Mouse (Mus musculus): ENCODE data around the gene Ppp3ca. TPM values are rescaled to one million over a fixed set of nuclear protein-coding genes. Genes with fewer than 3 reads are reported as not detected.

Ppp3ca gene
- polyA plus RNA-seq, 1 experiment from 2014 or later = 21.6 TPM

DNA sequence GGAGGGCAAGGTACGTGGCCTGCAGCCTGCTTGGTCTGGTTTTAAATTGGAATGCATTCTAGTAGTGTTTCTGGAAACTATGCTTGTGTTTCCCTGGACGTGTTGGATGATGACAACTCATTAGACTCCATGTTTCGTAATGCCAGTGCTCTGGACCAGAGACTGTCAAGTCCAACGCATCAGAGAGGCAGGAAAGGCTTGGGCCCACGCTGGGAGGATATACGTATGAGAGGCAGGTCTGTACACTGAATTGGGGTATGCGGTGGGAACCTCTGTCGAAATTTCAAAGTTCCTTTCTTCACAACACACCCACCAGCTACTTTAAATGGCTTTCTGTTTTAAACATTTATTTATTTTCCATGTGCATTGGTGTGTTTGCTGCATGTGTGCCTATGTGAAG is 12.3 kb downstream of the Ppp3ca start:
- Histone ChIP-seq H3K4me2 (ENCODE audit: low read depth, low read length) (no peak overlapping the region), H3K27me3 (ENCODE audit: insufficient read depth, low read length) (no peaks in the 10 kb centered on the region), H3K9me3 (ENCODE audit: low read length) (no peaks in the 10 kb centered on the region), H3K36me3 (replicated peaks; ENCODE audit: insufficient read depth, low read length) (no peaks in the 10 kb centered on the region), H3K9ac (replicated peaks) (no peak overlapping the region), H3K4me1 (ENCODE audit: insufficient read depth) (peaks cover 16% of the 10 kb centered on the region), H3K27ac (ENCODE audit: low read depth) (no peak overlapping the region), H3K4me3 (ENCODE audit: low read depth, low read length) (no peak overlapping the region)
- DNase-seq (no peak), ATAC-seq (no peak)
- TF ChIP-seq CTCF (IDR thresholded peaks at IDR 0.05; ENCODE audit: low read depth) = no peak
- no peak for TF ChIP-seq EP300 (IDR thresholded peaks at IDR 0.05; ENCODE audit: low read depth)
- 74% methylated on average over 8 of the region's 8 CpGs for WGBS (ENCODE audit: insufficient replicate concordance)

DNA sequence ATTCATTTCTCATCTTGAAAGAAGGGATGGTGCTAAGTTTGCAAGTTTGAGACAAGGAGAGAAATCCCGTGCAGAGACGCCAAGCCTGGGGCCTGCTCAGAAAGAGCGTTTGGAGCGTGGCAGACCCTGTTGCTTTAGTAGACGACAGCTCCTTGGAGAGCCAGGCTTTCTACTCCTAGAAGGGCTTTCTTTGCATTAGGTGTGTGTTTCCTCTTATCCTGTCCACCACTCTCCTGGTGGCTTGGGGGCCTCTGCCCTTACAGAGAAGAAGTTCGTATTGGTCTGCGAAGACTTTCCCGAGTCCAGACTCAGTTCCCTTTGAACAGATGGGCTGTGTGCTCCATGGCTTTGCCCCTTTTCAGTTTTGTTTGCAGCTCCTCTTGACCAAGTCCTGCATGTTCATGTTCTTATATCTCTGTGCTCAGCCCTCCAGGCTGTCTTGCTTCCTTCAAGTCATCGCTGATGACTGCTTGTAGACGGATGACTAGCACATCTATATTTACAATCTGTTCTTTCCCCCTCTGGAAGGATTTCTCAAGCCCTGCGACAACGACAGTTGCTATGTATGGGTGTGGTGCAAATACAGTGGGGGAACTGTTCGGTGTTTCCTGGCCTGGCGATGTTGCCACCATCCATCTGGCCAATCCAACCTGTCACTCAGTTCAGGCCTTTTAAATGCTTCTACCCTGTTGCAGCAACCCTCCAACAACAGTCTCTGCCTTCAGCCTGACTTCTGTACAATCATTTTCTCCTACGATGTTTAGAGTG is 14.5 kb downstream of the Ppp3ca start:
- 47% methylated on average over 15 of the region's 15 CpGs for WGBS (ENCODE audit: insufficient replicate concordance)
- H3K27me3 ChIP-seq (ENCODE audit: insufficient read depth, low read length) = no peaks in the 10 kb centered on the region
- H3K4me3 ChIP-seq (ENCODE audit: low read depth, low read length) = no peak overlapping the region
- H3K4me1 ChIP-seq (ENCODE audit: insufficient read depth) = peaks cover 18% of the 10 kb centered on the region
- peak; percentile 27 for DNase-seq
- H3K36me3 ChIP-seq (replicated peaks; ENCODE audit: insufficient read depth, low read length) = no peaks in the 10 kb centered on the region
- ATAC-seq = peak; percentile 17; the same call in 1 of the 2 replicates
- no peaks in the 10 kb centered on the region for H3K9me3 ChIP-seq (ENCODE audit: low read length)
- H3K9ac ChIP-seq (replicated peaks) = no peak overlapping the region
- TF ChIP-seq EP300 (IDR thresholded peaks at IDR 0.05; ENCODE audit: low read depth) (no peak), CTCF (IDR thresholded peaks at IDR 0.05; ENCODE audit: low read depth) (no peak)
- peak overlapping the region; percentile 34 for H3K4me2 ChIP-seq (ENCODE audit: low read depth, low read length)
- H3K27ac ChIP-seq (ENCODE audit: low read depth) = no peak overlapping the region; the same call in 1 of the 2 replicates

DNA sequence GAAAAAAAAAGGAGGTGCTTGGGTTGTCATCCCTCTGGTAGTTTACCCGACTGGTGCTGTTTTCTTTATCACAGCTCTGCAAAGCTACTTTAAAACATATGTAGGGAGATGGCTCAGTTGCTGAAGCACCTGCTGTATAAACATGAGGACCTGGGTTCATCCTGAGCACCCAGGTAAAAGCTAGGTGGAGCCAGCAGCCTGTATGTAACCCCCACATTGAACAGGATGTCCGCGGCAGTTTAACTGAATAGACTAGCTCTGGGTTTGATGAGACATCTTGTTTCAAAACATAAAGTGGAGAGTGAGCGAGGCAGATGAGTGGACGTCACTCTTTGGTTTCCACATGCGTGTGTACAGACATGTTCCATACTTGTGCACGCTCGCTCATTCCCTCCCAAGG is 16.5 kb downstream of the Ppp3ca start:
- ATAC-seq (no peak), DNase-seq (no peak)
- H3K9me3 ChIP-seq (ENCODE audit: low read length) = no peaks in the 10 kb centered on the region
- TF ChIP-seq EP300 (IDR thresholded peaks at IDR 0.05; ENCODE audit: low read depth) (no peak), CTCF (IDR thresholded peaks at IDR 0.05; ENCODE audit: low read depth) (no peak)
- H3K36me3 ChIP-seq (replicated peaks; ENCODE audit: insufficient read depth, low read length) = no peaks in the 10 kb centered on the region
- H3K27me3 ChIP-seq (ENCODE audit: insufficient read depth, low read length) = no peaks in the 10 kb centered on the region
- peaks cover 11% of the 10 kb centered on the region for H3K4me1 ChIP-seq (ENCODE audit: insufficient read depth)
- H3K9ac ChIP-seq (replicated peaks) = no peak overlapping the region
- WGBS (ENCODE audit: insufficient replicate concordance) = 76% methylated on average over 8 of the region's 8 CpGs
- no peak overlapping the region for H3K4me2 ChIP-seq (ENCODE audit: low read depth, low read length)
- H3K27ac ChIP-seq (ENCODE audit: low read depth) = no peak overlapping the region
- H3K4me3 ChIP-seq (ENCODE audit: low read depth, low read length) = no peak overlapping the region

DNA sequence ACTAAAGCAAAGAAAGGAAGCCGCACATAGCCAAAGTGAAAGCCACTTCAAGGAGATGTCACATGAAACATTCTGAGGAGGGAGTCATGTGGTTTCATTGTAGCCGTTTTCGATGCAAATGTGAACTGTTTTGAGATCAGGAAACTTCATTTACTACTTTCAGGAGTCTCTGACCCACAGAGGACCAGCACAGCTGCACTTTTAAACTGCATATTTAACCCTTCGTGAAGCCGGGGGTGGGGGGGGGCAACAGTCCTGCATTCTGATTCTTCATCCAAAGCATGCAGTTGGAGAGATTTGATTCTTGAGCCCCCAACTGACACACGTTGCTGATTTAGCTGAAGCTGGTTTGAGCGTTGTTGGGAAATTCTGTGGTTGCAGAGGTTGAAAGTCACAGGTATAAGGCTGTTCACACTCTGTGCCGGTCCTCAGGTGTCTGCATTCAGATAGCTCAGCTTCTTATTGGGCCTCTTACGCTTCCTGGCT is 18.2 kb downstream of the Ppp3ca start:
- H3K36me3 ChIP-seq (replicated peaks; ENCODE audit: insufficient read depth, low read length) = no peaks in the 10 kb centered on the region
- DNase-seq (no peak), ATAC-seq (0 out of 2 replicates have a peak, but pooled peaks have one; percentile 15)
- peaks cover 6% of the 10 kb centered on the region for H3K4me1 ChIP-seq (ENCODE audit: insufficient read depth)
- 54% methylated on average over 9 of the region's 9 CpGs for WGBS (ENCODE audit: insufficient replicate concordance)
- H3K27ac ChIP-seq (ENCODE audit: low read depth) = peak overlapping the region; percentile 19; the same call in 1 of the 2 replicates
- TF ChIP-seq EP300 (IDR thresholded peaks at IDR 0.05; ENCODE audit: low read depth) (no peak), CTCF (IDR thresholded peaks at IDR 0.05; ENCODE audit: low read depth) (no peak)
- no peaks in the 10 kb centered on the region for H3K27me3 ChIP-seq (ENCODE audit: insufficient read depth, low read length)
- H3K9ac ChIP-seq (replicated peaks) = no peak overlapping the region
- H3K9me3 ChIP-seq (ENCODE audit: low read length) = no peaks in the 10 kb centered on the region
- H3K4me2 ChIP-seq (ENCODE audit: low read depth, low read length) = 0 out of 2 replicates have a peak overlapping the region, but pooled peaks have one; percentile 46
- no peak overlapping the region for H3K4me3 ChIP-seq (ENCODE audit: low read depth, low read length)

DNA sequence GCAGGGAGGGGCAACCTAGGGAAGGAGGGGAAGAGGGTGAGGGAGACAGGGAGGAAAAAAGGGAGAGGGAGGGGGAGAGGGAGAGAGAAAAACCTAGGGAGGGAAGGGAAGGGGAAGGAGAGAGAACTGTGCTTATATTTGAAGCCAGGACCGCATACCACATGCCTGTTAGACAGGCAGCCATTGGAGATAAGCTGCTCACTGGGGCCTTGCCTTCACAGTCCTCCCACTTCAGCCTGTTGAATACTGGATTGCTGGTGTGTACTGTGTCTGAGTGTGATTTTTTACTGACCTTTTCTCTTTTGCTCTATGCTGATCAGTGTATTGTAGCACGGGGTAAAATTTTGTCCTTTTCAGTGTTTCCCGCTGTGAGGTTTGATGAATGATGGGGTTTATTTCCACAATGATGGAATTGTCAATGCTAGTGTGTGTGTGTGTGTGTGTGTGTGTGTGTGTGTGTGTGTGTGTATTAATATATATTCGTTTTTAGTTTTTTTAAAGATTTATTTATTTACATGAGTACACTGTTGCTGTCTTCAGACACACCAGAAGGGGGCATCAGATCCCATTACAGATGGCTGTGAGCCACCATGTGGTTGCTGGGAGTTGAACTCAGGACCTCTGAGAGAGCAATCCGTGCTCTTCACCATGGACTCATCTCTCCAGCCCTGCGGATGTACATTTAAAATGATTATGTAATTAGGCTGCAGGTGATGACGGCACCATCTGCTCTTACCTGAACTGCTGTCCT is 20.0 kb downstream of the Ppp3ca start:
- Histone ChIP-seq H3K9me3 (ENCODE audit: low read length) (no peaks in the 10 kb centered on the region), H3K27ac (ENCODE audit: low read depth) (no peak overlapping the region), H3K27me3 (ENCODE audit: insufficient read depth, low read length) (no peaks in the 10 kb centered on the region), H3K4me3 (ENCODE audit: low read depth, low read length) (no peak overlapping the region), H3K36me3 (replicated peaks; ENCODE audit: insufficient read depth, low read length) (no peaks in the 10 kb centered on the region), H3K9ac (replicated peaks) (no peak overlapping the region), H3K4me1 (ENCODE audit: insufficient read depth) (peaks cover 16% of the 10 kb centered on the region), H3K4me2 (ENCODE audit: low read depth, low read length) (no peak overlapping the region)
- ATAC-seq (no peak), DNase-seq (no peak)
- TF ChIP-seq EP300 (IDR thresholded peaks at IDR 0.05; ENCODE audit: low read depth) (no peak), CTCF (IDR thresholded peaks at IDR 0.05; ENCODE audit: low read depth) (no peak)
- 79% methylated on average over 7 of the region's 7 CpGs for WGBS (ENCODE audit: insufficient replicate concordance)

DNA sequence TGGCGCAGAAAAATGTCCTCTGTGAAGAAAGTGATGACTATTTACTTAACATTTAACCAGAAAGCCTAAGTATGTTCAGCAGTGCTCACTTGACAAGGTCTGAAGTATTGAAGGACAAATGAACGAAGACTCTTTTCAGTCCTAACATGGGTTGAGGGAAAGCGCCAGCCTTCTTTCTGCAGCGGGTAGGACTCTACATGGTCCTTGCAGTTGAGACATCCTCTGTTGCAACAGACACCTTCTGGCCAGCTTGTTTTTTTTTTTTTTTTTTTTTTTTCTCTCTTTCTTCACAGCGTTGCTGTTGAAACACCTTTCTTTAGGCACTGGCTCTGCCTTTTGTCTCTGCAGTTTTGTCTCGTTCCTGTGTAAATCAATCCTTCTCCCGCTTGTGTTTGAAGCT is 22.1 kb downstream of the Ppp3ca start:
- ATAC-seq (peak; percentile 36; the same call in 1 of the 2 replicates), DNase-seq (peak; percentile 14)
- H3K9me3 ChIP-seq (ENCODE audit: low read length) = no peaks in the 10 kb centered on the region
- H3K4me3 ChIP-seq (ENCODE audit: low read depth, low read length) = no peak overlapping the region
- WGBS (ENCODE audit: insufficient replicate concordance) = 53% methylated on average over 7 of the region's 7 CpGs
- no peaks in the 10 kb centered on the region for H3K36me3 ChIP-seq (replicated peaks; ENCODE audit: insufficient read depth, low read length)
- H3K4me2 ChIP-seq (ENCODE audit: low read depth, low read length) = peak overlapping the region; percentile 4; the same call in 1 of the 2 replicates
- peak overlapping the region; percentile 34; the same call in 1 of the 2 replicates for H3K27ac ChIP-seq (ENCODE audit: low read depth)
- H3K9ac ChIP-seq (replicated peaks) = no peak overlapping the region
- TF ChIP-seq EP300 (IDR thresholded peaks at IDR 0.05; ENCODE audit: low read depth) (no peak), CTCF (IDR thresholded peaks at IDR 0.05; ENCODE audit: low read depth) (no peak)
- H3K4me1 ChIP-seq (ENCODE audit: insufficient read depth) = peaks cover 16% of the 10 kb centered on the region
- H3K27me3 ChIP-seq (ENCODE audit: insufficient read depth, low read length) = no peaks in the 10 kb centered on the region

All from liver, postnatal 0 days (tissue).